Mouse (Mus musculus) layer of hippocampus, postnatal 10 days (tissue): Measurements from ENCODE around the gene Cidec. TPM values are rescaled to one million over a fixed set of nuclear protein-coding genes. Genes with fewer than 3 reads are reported as not detected.

Experiments used
- DNase-seq, 2 experiments: peaks; one replicate each; pipeline ENCODE4 v3.0.0; 2021; ENCODE audit warnings: low spot score in 2 of 2
- total RNA-seq, 2 experiments: library from RNA; stranded (reverse); gene quantifications; 2 replicates each; pipeline ENCODE4 v1.2.3; 2021

The Cidec gene
- total RNA-seq, 2 experiments from 2014 or later: not detected

- DNase-seq: no peak
Measured at GRCm38 (mm10) chr6:113444207-113444965, 8.8 kb upstream of the Cidec start.

DNA sequence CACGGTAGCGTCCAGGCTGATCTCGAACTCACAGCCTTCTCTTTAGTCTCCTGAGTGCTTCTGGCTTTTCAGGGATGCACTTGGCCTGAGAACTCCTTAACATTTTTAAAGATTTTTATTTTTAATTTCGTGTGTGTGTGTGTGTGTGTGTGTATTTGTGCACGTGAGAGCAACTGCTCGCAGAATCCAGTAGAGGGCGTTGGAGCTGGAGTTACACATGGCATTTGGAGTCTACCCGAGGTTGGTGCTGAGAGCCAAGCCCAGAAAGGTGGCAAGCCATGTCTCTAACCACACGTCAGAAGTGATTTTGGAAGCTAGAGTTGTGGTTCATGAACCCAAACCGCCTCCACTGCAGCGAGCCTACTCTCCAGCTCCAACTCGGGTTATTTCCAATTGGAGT is 7.5 kb upstream of the Cidec start:
- DNase-seq: no peak

GRCm38 (mm10) chr6:113442442-113443090 is 7.0 kb upstream of the Cidec start, which contains the start of gene Jagn1:
Gene Jagn1, plus strand, starts transcription at chr6:113442569.
- DNase-seq: peak; percentile 88 to 92

- DNase-seq: no peak
Measured at GRCm38 (mm10) chr6:113442087-113442441, 6.5 kb upstream of the Cidec start.

DNA sequence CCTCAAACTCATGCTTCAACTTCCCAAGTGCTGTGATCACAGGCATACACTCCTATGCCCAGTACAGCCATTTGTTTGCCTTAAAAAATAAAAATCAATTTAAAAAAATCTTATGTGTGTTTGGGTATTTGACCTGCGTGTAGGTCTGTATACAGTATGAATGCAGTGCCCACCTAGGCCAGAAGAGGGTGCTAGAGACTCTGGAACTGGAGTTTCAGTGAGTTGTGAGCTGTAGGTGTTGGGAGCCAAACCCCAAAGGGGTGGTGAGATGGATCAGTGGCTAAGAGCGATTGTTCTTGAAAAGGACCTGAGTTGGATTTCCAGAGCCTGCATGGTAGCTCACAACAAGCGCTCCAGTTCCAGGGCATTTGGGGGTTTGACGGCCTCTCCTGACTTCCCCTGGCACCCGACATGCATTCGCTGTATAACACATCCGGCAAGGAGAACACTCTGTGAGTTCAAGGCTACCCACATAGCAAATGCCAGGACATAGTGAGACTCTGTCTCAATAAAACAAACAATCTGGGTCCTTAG is 5.7 kb upstream of the Cidec start:
- peak; percentile 76 to 77 for DNase-seq

- no peak for DNase-seq
Measured at GRCm38 (mm10) chr6:113440686-113441085, 5.1 kb upstream of the Cidec start.

DNA sequence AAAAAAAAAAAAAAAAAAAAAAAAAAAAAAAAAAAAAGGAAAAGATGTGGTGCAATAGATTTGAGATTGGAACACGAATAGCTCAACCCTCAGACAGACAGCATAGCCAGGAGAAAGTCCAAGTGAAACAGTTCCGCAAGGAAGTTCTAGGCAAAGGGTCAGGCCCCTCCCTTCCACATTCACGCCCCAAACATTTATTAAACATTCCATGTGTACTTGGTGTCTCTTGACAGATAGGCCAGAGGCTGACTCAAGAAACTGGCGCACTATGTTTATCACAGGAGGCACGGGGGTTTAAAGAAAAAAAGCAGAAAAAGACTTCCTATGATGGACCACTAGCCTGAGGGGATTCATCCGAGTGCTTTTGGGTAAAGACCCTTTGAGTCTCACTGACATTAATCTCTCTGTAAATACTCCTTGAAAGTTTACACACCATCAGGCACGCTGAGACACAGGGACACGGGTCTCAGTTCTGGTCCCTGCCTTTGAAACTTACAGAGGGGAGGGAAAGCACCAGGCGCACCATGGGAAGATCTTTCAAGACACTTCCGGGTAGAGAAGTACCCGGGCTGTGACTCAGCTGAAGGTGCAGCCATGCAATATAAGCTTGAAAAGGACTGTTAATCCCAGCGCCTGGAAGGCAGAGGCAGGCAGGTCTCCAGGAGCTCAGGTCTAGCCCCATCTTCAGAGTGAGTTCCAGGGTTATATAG is 3.3 kb upstream of the Cidec start:
- no peak for DNase-seq

GRCm38 (mm10) chr6:113437135-113437534 is 1.6 kb upstream of the Cidec start:
- no peak for DNase-seq

DNA sequence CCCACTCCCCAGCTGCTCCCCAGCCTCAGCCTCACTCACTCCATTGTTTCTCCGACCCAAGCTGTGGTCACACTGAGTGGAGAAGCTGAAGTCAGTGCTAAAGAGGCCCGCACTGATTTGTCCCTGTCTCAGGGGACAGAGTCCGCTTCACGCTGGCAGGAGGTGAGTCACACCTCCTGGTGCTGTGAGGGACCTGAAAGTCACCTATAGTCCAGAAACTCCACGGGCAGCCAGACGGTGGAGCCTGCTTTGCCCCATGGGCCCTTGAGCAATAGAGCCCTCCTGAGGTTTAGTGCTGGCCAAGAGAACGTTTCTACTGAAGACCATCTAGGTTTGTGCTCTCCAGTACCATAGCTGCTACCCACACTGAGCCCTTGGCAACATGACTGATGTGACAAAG is 869 bp downstream of the Cidec start:
- DNase-seq: no peak

GRCm38 (mm10) chr6:113433661-113434060 is 1.9 kb downstream of the Cidec start:
- DNase-seq: no peak

GRCm38 (mm10) chr6:113431801-113432200 is 3.8 kb downstream of the Cidec start:
- DNase-seq: no peak

DNA sequence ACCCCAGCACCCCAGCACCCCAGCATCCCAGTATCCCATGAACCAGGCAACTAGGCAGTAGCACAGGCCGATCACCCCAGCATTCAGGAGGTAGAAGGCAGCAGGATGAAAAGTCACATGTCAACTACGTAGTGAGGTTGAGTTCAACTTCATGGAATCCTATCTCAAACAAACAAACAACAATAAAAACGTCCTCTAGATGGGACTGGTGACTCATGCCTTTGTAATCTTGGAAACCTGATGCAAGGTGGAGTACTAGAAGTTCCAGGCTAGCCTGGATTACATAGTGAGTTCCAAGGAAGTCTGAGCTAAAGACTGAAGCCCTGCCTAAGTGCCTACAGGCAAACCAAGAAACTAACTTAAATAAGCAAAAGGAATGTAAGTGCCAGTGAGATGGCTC is 4.7 kb downstream of the Cidec start:
- DNase-seq: no peak

GRCm38 (mm10) chr6:113429965-113430364 is 5.6 kb downstream of the Cidec start:
- DNase-seq: no peak

DNA sequence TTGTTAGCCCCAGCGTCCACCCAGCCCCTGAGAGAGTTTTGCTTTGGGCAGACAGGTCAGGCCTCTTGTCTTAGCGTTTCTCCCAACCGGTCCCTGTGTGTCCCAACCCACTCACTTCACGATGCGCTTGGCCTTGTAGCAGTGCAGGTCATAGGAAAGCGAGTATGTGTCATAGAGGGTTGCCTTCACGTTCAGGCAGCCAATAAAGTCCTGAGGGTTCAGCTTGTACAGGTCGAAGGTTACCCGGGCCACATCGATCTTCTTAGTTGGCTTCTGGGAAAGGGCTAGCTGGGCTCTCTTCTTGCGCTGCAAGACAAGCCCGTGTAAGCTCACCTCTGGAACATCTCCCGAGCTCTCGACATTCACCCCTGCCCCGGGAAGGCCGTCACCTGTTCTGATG is 7.6 kb downstream of the Cidec start:
- no peak for DNase-seq

DNA sequence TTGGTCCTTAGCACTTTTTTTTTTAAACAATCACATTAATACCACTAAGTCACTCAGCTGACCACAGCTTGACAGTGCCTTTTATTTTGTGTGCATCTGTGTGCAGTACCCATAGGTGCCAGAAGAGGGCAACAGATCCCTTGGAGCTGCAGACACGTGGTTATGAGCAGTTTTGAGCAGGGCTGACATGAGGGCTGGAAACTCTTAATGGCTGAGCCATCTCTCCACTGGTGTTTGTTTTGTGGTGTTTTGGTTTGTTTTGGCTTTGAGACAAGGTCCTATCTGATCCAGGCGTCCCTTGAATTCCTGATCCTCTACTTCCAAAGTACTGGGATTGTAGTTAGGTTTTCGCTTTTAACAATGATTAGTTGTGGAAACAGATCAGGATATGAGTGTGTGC is 8.2 kb downstream of the Cidec start:
- peak in 1 of 2 experiments; percentile 46 for DNase-seq

DNA sequence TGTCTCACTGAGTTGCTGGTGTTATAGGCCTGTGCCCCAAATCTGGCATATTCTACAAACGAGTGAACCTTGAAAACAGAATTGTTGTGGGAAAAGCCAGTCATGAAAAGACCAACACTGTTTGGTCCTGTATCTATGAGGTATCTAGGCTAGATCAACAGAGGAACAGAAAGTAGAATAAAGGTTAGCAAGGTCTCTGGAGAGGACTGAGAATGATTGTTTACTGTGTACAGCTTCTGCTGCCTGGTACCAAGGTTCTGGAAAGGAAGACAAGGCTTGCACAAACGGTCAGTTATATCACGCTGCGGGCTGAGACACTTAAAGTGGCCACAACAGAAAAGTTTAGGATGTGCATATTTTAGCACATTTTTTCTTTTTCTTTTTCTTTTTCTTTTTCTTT is 8.9 kb downstream of the Cidec start:
- DNase-seq: no peak

- DNase-seq: no peak
Measured at GRCm38 (mm10) chr6:113424187-113424586, 11.4 kb downstream of the Cidec start.

DNA sequence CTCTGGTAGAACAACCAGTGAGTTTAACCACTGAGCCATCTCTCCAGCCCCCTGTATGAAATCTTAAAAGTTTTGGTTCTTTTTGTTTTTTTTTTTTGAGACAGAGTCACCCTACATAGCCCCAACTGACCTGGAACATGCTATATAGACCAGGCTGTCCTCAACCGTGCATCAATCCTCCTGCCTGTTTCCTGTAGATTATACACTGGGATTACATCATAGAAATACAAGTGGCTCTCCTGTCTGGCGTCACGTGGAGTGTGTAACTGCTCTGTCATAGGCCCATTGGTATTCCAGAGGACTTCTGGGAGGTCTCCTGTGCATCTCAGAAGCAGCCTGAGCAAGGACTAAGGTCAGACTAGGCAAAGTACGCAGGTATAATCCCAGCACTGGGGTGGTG is 12.6 kb downstream of the Cidec start:
- no peak for DNase-seq

- peak; percentile 100 for DNase-seq
Measured at GRCm38 (mm10) chr6:113419199-113419587, 16.4 kb downstream of the Cidec start, which contains the start of gene Rpusd3. Gene Rpusd3, minus strand, starts transcription at chr6:113419340.

DNA sequence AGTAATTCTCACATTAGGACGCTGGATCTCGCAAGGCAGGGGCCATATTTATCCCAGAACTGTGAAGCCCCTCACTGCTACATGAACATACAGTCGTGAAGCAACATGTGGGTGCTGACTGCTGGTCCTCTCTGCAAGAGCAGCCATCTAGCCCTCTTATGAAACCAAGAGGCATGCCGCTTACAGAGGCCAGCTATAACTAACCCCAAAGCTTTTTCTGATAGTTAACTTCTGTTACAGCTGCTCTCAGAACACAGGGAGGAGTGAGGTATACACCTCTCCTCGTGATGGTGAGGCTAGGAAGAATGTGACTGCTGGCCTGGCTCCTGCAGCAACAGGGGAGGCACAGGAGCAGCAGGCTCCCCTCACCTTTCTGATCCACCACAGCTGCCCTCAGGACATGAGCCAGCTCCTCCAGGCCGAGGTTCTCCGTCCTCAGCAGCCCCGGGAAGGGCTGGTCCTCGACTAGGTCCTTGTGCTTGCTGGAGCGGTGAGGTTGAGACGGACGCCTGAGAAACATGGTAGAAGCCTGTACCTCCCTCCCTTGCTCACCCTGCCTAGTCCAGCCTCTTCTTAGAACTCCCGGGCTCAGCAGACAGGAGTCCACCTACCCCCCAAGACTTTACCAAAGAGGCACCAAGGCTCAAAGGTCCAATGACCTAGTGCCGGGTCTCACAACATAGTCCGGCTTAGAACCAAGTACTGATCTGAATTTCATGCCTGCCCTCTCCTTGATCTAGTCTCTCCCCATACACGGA is 16.9 kb downstream of the Cidec start:
- peak in 1 of 2 experiments; percentile 48 for DNase-seq

DNA sequence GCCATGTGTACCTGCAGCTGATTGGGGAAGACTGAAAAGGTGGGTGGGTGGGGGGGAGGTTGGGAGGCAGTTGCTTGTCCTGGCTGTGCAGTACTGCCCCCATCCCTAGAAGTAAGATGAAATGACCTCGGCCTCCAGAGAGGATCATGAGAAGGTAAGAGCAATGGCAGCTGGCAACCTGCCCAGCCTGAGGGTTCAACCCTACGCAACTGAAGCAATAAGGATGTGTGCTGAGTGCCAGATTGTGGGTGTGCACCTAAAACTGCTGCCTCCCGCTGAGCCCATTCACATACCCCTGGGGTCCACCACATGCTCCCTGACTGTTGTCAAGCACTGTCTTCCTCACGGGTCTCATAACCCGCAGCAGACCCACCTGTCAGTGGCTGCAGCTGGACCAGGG is 19.1 kb downstream of the Cidec start:
- DNase-seq: no peak
